ENCODE assay signal across 25 mouse cellular contexts in the genomic region with DNA sequence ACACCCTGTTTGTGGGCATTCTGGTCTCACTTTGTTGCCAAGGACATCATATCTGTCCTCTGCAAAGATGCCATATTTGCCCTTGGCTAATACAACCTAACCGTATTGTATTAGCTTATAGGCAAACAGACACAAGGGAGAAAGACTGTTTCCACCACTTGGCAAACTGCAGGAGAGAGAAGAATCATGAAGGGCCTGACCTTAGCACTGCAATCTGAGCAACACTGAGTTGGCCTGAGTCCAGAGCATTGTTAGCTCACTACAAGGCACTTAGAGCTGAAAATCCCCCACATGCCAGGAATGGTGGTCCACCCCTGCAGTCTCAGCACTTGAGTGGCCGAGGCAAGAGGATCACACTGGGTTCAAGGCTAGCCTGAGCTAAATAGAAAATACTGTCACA. TPM values are rescaled to one million over a fixed set of nuclear protein-coding genes. Genes with fewer than 3 reads are reported as not detected.
DNase-seq lines count a peak whose midpoint lies in the region; ATAC-seq and TF ChIP-seq lines count a peak whose summit lies in the region.
"Had no signal": no experiment of that assay in that cellular context is flagged by ENCODE, and none has a peak within 500 bp of the region (broad histone marks: within the 10 kb centered on the region; RNA-seq: fewer than 3 reads in every experiment).

No protein-coding gene starts in this region.

- no peak for DNase-seq in heart, adult 18-20 months
- peak; percentile 38 for DNase-seq in lung, embryonic 14.5 days
- DNase-seq in lung, postnatal 10 days, result no peak
- peak; percentile 24 for DNase-seq in adrenal gland, postnatal 25 days
- no peak for DNase-seq in liver, embryonic 14.5 days (ENCODE audit: low read depth in 3 of 3, low spot score in 3 of 3)
- no peak for DNase-seq in natural killer cell, adult 2 months (ENCODE audit: low spot score in 2 of 2)
- DNase-seq in stomach, postnatal 0 days (ENCODE audit: low spot score), result no peak
- DNase-seq: cerebellum, adult 9-11 months; gastrocnemius, postnatal 25 days; kidney, postnatal 14 days; layer of hippocampus, postnatal 36 days; right cerebral cortex, postnatal 25 days; thymus, adult 2 months had no signal

- no peak overlapping the region for H3K9ac ChIP-seq in heart, embryonic 11.5 days (ENCODE audit: low read depth, low read length)
- no peak overlapping the region for H3K9ac ChIP-seq in lung, embryonic 14.5 days
- H3K9ac ChIP-seq in liver, embryonic 14.5 days (replicated peaks), result no peak overlapping the region
- H3K9ac ChIP-seq in stomach, postnatal 0 days (ENCODE audit: low read length), result no peak overlapping the region
- H3K9ac ChIP-seq: embryonic facial prominence, embryonic 13.5 days; midbrain, embryonic 13.5 days; neural tube, embryonic 13.5 days; stomach, embryonic 15.5 days had no signal

- H3K4me1 ChIP-seq in heart, embryonic 11.5 days (ENCODE audit: control insufficient read depth, insufficient read depth, low read length), result peaks cover 46% of the 10 kb centered on the region
- H3K4me1 ChIP-seq in lung, embryonic 14.5 days (ENCODE audit: insufficient read depth), result peaks cover 14% of the 10 kb centered on the region
- H3K4me1 ChIP-seq in liver, embryonic 14.5 days (replicated peaks; ENCODE audit: control insufficient read depth in 2 of 2, insufficient read depth in 2 of 2, low read length in 1 of 2), result peaks cover 63 to 77% of the 10 kb centered on the region in 2 experiments
- 0 out of 2 replicates have a peak, but pooled peaks cover 2% of the 10 kb centered on the region for H3K4me1 ChIP-seq in stomach, postnatal 0 days (replicated peaks; ENCODE audit: control insufficient read depth, insufficient read depth)

- no peak overlapping the region for H3K4me3 ChIP-seq in heart, embryonic 11.5 days (ENCODE audit: low read depth, low read length)
- no peak overlapping the region for H3K4me3 ChIP-seq in lung, embryonic 14.5 days (ENCODE audit: low read depth, low read length)
- H3K4me3 ChIP-seq in liver, embryonic 14.5 days (ENCODE audit: insufficient read depth in 1 of 2, low read depth in 2 of 2, low read length in 2 of 2), result no peak overlapping the region
- H3K4me3 ChIP-seq in stomach, postnatal 0 days (ENCODE audit: low read depth, low read length), result no peak overlapping the region
- H3K4me3 ChIP-seq: embryonic facial prominence, embryonic 13.5 days; hindbrain, embryonic 10.5 days; layer of hippocampus, adult 2 months; midbrain, embryonic 13.5 days; neural tube, embryonic 13.5 days; stomach, embryonic 15.5 days had no signal

- peak overlapping the region; percentile 86 for H3K27ac ChIP-seq in heart, embryonic 11.5 days (ENCODE audit: low read depth, low read length)
- H3K27ac ChIP-seq in lung, embryonic 14.5 days (ENCODE audit: low read depth), result no peak overlapping the region
- peak overlapping the region; percentile 91 for H3K27ac ChIP-seq in liver, embryonic 14.5 days
- no peak overlapping the region for H3K27ac ChIP-seq in stomach, postnatal 0 days (replicated peaks)
- H3K27ac ChIP-seq: embryonic facial prominence, embryonic 13.5 days; hindbrain, postnatal 0 days; layer of hippocampus, adult 2 months; neural tube, embryonic 13.5 days; stomach, embryonic 15.5 days had no signal

- no peaks in the 10 kb centered on the region for H3K36me3 ChIP-seq in heart, embryonic 11.5 days (ENCODE audit: control insufficient read depth, insufficient read depth, low read length)
- no peaks in the 10 kb centered on the region for H3K36me3 ChIP-seq in lung, embryonic 14.5 days (ENCODE audit: insufficient read depth)
- H3K36me3 ChIP-seq in liver, embryonic 14.5 days (replicated peaks; ENCODE audit: control insufficient read depth, insufficient read depth, low read depth), result no peaks in the 10 kb centered on the region
- no peaks in the 10 kb centered on the region for H3K36me3 ChIP-seq in stomach, postnatal 0 days (ENCODE audit: control insufficient read depth, insufficient read depth, low read length)
- H3K36me3 ChIP-seq: embryonic facial prominence, embryonic 13.5 days; hindbrain, embryonic 10.5 days; midbrain, embryonic 13.5 days; neural tube, embryonic 13.5 days; stomach, embryonic 15.5 days had no signal

- no peak overlapping the region for H3K4me2 ChIP-seq in heart, embryonic 11.5 days
- H3K4me2 ChIP-seq in lung, embryonic 14.5 days, result no peak overlapping the region
- no peak overlapping the region for H3K4me2 ChIP-seq in liver, embryonic 14.5 days (ENCODE audit: low read depth)
- no peak overlapping the region for H3K4me2 ChIP-seq in stomach, postnatal 0 days (replicated peaks; ENCODE audit: low read depth)
- H3K4me2 ChIP-seq: embryonic facial prominence, embryonic 13.5 days; midbrain, embryonic 13.5 days; neural tube, embryonic 13.5 days; stomach, embryonic 15.5 days had no signal

- ATAC-seq in heart, embryonic 11.5 days (replicated peaks; ENCODE audit: insufficient number of reproducible peaks, low FRiP score, low TSS enrichment), result no peak
- no peak for ATAC-seq in lung, embryonic 14.5 days (ENCODE audit: insufficient read depth)
- no peak for ATAC-seq in liver, embryonic 14.5 days (ENCODE audit: insufficient read depth)
- ATAC-seq in stomach, postnatal 0 days (ENCODE audit: low FRiP score, low TSS enrichment), result no peak
- ATAC-seq: forebrain, embryonic 16.5 days; hindbrain, postnatal 0 days; intestine, postnatal 0 days; midbrain, embryonic 13.5 days had no signal

- 57% methylated on average over 2 of the region's 2 CpGs for WGBS in heart, embryonic 11.5 days (ENCODE audit: insufficient replicate concordance)
- WGBS in lung, embryonic 14.5 days, result 60% methylated on average over 2 of the region's 2 CpGs
- 82% methylated on average over 2 of the region's 2 CpGs for WGBS in liver, embryonic 14.5 days (ENCODE audit: insufficient replicate concordance)
- WGBS in stomach, postnatal 0 days, result 73% methylated on average over 2 of the region's 2 CpGs

- TF ChIP-seq CTCF in lung, embryonic 14.5 days (IDR thresholded peaks at IDR 0.05; ENCODE audit: low read depth), result no peak
- no peak for TF ChIP-seq CTCF in liver, embryonic 14.5 days (IDR thresholded peaks at IDR 0.05; ENCODE audit: low read depth)
- no peak for TF ChIP-seq CTCF in stomach, postnatal 0 days (IDR thresholded peaks at IDR 0.05; ENCODE audit: low read depth)

- no peaks in the 10 kb centered on the region for H3K9me3 ChIP-seq in heart, embryonic 11.5 days (replicated peaks; ENCODE audit: control insufficient read depth, low read length)
- H3K9me3 ChIP-seq in lung, embryonic 14.5 days (ENCODE audit: low read depth, low read length), result no peaks in the 10 kb centered on the region
- no peaks in the 10 kb centered on the region for H3K9me3 ChIP-seq in liver, embryonic 14.5 days (ENCODE audit: control insufficient read depth, low read length)
- H3K9me3 ChIP-seq in stomach, postnatal 0 days (ENCODE audit: control insufficient read depth, low read length), result no peaks in the 10 kb centered on the region
- H3K9me3 ChIP-seq: embryonic facial prominence, embryonic 13.5 days; hindbrain, embryonic 10.5 days; midbrain, embryonic 13.5 days; neural tube, embryonic 13.5 days; stomach, embryonic 15.5 days had no signal

- TF ChIP-seq EP300 in liver, embryonic 14.5 days (IDR thresholded peaks at IDR 0.05; ENCODE audit: low read depth), result no peak
- TF ChIP-seq EP300 in stomach, postnatal 0 days (optimal IDR thresholded peaks at IDR 0.05), result no peak

- H3K27me3 ChIP-seq in heart, embryonic 11.5 days (ENCODE audit: control insufficient read depth, insufficient read depth, low read length), result no peaks in the 10 kb centered on the region
- no peaks in the 10 kb centered on the region for H3K27me3 ChIP-seq in lung, embryonic 14.5 days (ENCODE audit: insufficient read depth, low read length)
- no peaks in the 10 kb centered on the region for H3K27me3 ChIP-seq in liver, embryonic 14.5 days (ENCODE audit: control insufficient read depth, insufficient read depth, low read length)
- H3K27me3 ChIP-seq in stomach, postnatal 0 days (ENCODE audit: control insufficient read depth, insufficient read depth, low read length), result no peaks in the 10 kb centered on the region
- H3K27me3 ChIP-seq: embryonic facial prominence, embryonic 13.5 days; midbrain, embryonic 13.5 days; neural tube, embryonic 13.5 days; stomach, embryonic 15.5 days had no signal

RNA-seq across cellular contexts. Expression of a gene that starts 13.7 kb away (rescaled TPM):
- 2.0 and 2.9 TPM in 2 replicates for polyA plus RNA-seq in heart, embryonic 11.5 days (2014; fragmentation: Nextera tagmentation; extraction: Ambion mirVana)
- total RNA-seq in heart, adult 18-20 months (2021), result under 1 TPM in 1 of 2 experiments, not detected in 1; 0.07 TPM
- 1.0 and 1.2 TPM in 2 replicates for polyA plus RNA-seq in lung, embryonic 14.5 days (2014; fragmentation: Nextera tagmentation; extraction: Ambion mirVana)
- total RNA-seq in adrenal gland, postnatal 25 days (2021), result 7.6 and 14.1 TPM in 2 replicates
- polyA plus RNA-seq in liver, embryonic 14.5 days (2012; rRNA removed), result 0.01 TPM in 2 replicates
- not detected in 2 replicates for polyA plus RNA-seq in liver, embryonic 14.5 days (2014; fragmentation: Nextera tagmentation; extraction: Ambion mirVana)
- polyA plus RNA-seq in stomach, postnatal 0 days (2015; fragmentation: Nextera tagmentation; extraction: Ambion mirVana), result 1.2 and 1.5 TPM in 2 replicates
- total RNA-seq: gastrocnemius, postnatal 25 days; megakaryocyte, adult 5-6 weeks had no signal
- polyA plus RNA-seq: spleen, adult 2 months had no signal

Comparison
In these comparisons a context has a peak if more than half of its experiments do, and no peak if none do; other contexts are left out.
1. DNase-seq: peak in lung, embryonic 14.5 days (single experiment) and adrenal gland, postnatal 25 days (single experiment); none in heart, adult 18-20 months (0 of 2), lung, postnatal 10 days (single experiment), liver, embryonic 14.5 days (0 of 3), natural killer cell, adult 2 months (0 of 2) and stomach, postnatal 0 days (single experiment).
2. H3K27ac ChIP-seq: peak in heart, embryonic 11.5 days (single experiment) and liver, embryonic 14.5 days (single experiment); none in lung, embryonic 14.5 days (single experiment) and stomach, postnatal 0 days (single experiment).